Mouse (Mus musculus): ENCODE results near the gene Tspan2.

Gene Tspan2

GRCm38 (mm10) chr3:102773018-102773417 is 38.7 kb downstream of the Tspan2 start:
- Histone ChIP-seq H3K36me3 (ENCODE audit: control insufficient read depth, insufficient read depth, low read length, poor library complexity, severe bottlenecking) (0 out of 2 replicates have a peak, but pooled peaks cover 2% of the 10 kb centered on the region), H3K27me3 (ENCODE audit: control insufficient read depth, insufficient read depth, low read length, poor library complexity, severe bottlenecking) (no peaks in the 10 kb centered on the region)
- no peak for DNase-seq (ENCODE audit: low read depth, low spot score)

- H3K27me3 ChIP-seq (ENCODE audit: control insufficient read depth, insufficient read depth, low read length, poor library complexity, severe bottlenecking) = no peaks in the 10 kb centered on the region; the same call in 1 of the 2 replicates
- no peak for DNase-seq (ENCODE audit: low read depth, low spot score)
- no peaks in the 10 kb centered on the region for H3K36me3 ChIP-seq (ENCODE audit: control insufficient read depth, insufficient read depth, low read length, poor library complexity, severe bottlenecking)
Observed at GRCm38 (mm10) chr3:102782618-102783017, 48.3 kb downstream of the Tspan2 start, which contains the start of gene Tshb. Gene Tshb, minus strand, starts transcription at chr3:102782718.

- peak; percentile 40 for DNase-seq (ENCODE audit: low read depth, low spot score)
- Histone ChIP-seq H3K27me3 (ENCODE audit: control insufficient read depth, insufficient read depth, low read length, poor library complexity, severe bottlenecking) (no peaks in the 10 kb centered on the region; the same call in 1 of the 2 replicates), H3K36me3 (ENCODE audit: control insufficient read depth, insufficient read depth, low read length, poor library complexity, severe bottlenecking) (no peaks in the 10 kb centered on the region)
Observed at GRCm38 (mm10) chr3:102787369-102787768, 53.0 kb downstream of the Tspan2 start.

GRCm38 (mm10) chr3:102803937-102804336 is 69.6 kb downstream of the Tspan2 start:
- Histone ChIP-seq H3K36me3 (ENCODE audit: control insufficient read depth, insufficient read depth, low read length, poor library complexity, severe bottlenecking) (no peaks in the 10 kb centered on the region), H3K27me3 (ENCODE audit: control insufficient read depth, insufficient read depth, low read length, poor library complexity, severe bottlenecking) (no peaks in the 10 kb centered on the region)
- DNase-seq (ENCODE audit: low read depth, low spot score) = peak; percentile 90

GRCm38 (mm10) chr3:102842386-102842785 is 108.1 kb downstream of the Tspan2 start:
- H3K36me3 ChIP-seq (ENCODE audit: control insufficient read depth, insufficient read depth, low read length, poor library complexity, severe bottlenecking) = no peaks in the 10 kb centered on the region
- no peak for DNase-seq (ENCODE audit: low read depth, low spot score)
- no peaks in the 10 kb centered on the region for H3K27me3 ChIP-seq (ENCODE audit: control insufficient read depth, insufficient read depth, low read length, poor library complexity, severe bottlenecking)

GRCm38 (mm10) chr3:102848661-102849060 is 114.3 kb downstream of the Tspan2 start:
- H3K36me3 ChIP-seq (ENCODE audit: control insufficient read depth, insufficient read depth, low read length, poor library complexity, severe bottlenecking) = no peaks in the 10 kb centered on the region
- DNase-seq (ENCODE audit: low read depth, low spot score) = no peak
- H3K27me3 ChIP-seq (ENCODE audit: control insufficient read depth, insufficient read depth, low read length, poor library complexity, severe bottlenecking) = no peaks in the 10 kb centered on the region; the same call in 1 of the 2 replicates
